Mouse (Mus musculus) adrenal gland, adult 2 months (tissue): ENCODE measurements around the gene Gls. TPM values are rescaled to one million over a fixed set of nuclear protein-coding genes. Genes with fewer than 3 reads are reported as not detected.
A peak's percentile ranks its signal among the peaks of the same experiment; 100 is the strongest.

Source experiments
- DNase-seq: peaks from one replicate; pipeline ENCODE4 v3.0.0; 2021
- polyA plus RNA-seq: library from polyadenylated mRNA; depleted of rRNA; stranded (reverse); fragments of >200 nt; gene quantifications from 2 replicates; pipeline ENCODE4 v1.2.3, GENCODE M21; 2012; rRNA removed
- total RNA-seq, 2 experiments: library from RNA; stranded (reverse); gene quantifications; 2 replicates each; pipeline ENCODE4 v1.2.3; 2021

Gene Gls
- total and polyA plus RNA-seq, 3 experiments = 14.2 to 94.1 (median 69.1) TPM

GRCm38 (mm10) chr1:52121052-52121451 lies 112.0 kb downstream of the Gls start:
- peak; percentile 30 for DNase-seq

- peak; percentile 13 for DNase-seq
Observed at GRCm38 (mm10) chr1:52120191-52120590, 112.8 kb downstream of the Gls start.

GRCm38 (mm10) chr1:52119691-52120090 lies 113.3 kb downstream of the Gls start:
- no peak for DNase-seq

GRCm38 (mm10) chr1:52118860-52119591 lies 114.0 kb downstream of the Gls start, which contains the start of gene Stat1:
Stat1 (plus strand) TSS chr1:52119440.
- DNase-seq = peak; percentile 92

- no peak for DNase-seq
Observed at GRCm38 (mm10) chr1:52117777-52118176, 115.3 kb downstream of the Gls start.

GRCm38 (mm10) chr1:52116441-52116840 lies 116.6 kb downstream of the Gls start:
- no peak for DNase-seq

GRCm38 (mm10) chr1:52113666-52114069 lies 119.4 kb downstream of the Gls start:
- DNase-seq = peak; percentile 99

Other genes starting within 250 kb of the Gls start
- under 1 TPM; 0.28 to 0.43 TPM for gene Stat4, start 246.1 kb downstream of the Gls start, total RNA-seq
- gene Stat4, start 246.1 kb downstream of the Gls start, polyA plus RNA-seq = not detected in 2 replicates
- 100 to 1,000 TPM in 1 of 2 experiments, 10 to 100 TPM in 1; 79.2 to 131 TPM for gene Stat1, start 113.8 kb downstream of the Gls start, total RNA-seq
- 97.2 and 127 TPM in 2 replicates for gene Stat1, start 113.8 kb downstream of the Gls start, polyA plus RNA-seq